Mouse (Mus musculus) kidney, adult 2 months (tissue): ENCODE results near the gene Atp8a1.

ENCODE experiments used
- CTCF ChIP-seq: fragments of 200-500 bp; conservative IDR thresholded peaks from 2 replicates; pipeline ENCODE4 v1.5.1; 2011; ENCODE audit warnings: low read depth, mild to moderate bottlenecking, control low read depth, low read length, moderate library complexity, mixed read lengths; ENCODE audit not compliant: insufficient read depth, insufficient read length
- POLR2A ChIP-seq: fragments of 200-500 bp; IDR thresholded peaks from one replicate; pipeline ENCODE4 v1.6.1; 2011; ENCODE audit warnings: low read depth, low read length, control low read depth

DNA sequence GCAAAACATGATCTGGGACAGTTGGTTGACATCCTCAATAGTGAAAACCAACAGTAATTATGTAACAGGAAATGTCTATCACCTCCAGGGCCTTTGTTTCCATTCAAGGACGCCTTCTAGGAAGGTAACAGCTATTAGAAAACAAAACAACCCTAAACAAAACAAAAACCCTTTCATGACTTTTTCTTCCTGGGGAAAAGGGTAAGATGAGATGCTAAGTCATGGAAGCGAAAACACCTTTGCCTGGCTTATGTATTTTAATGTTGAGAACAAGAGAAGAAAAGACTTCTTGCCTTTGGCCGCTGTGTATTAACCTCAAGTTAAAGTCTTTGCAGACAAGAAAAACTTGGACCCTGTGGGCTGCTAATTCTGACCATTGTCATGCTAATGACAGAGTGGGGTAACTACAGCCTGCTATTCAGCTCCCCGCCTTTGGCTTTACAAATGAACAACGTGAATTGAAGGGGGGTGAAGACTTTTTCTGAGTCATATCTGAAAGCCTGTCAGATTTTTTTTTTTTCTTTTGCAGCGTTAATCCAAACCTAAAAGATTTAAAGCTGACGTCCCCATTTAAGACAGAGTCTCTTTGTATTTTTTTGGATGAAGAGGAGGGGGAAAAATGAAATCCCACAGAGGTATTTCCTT is 214.0 kb downstream of the Atp8a1 start:
- TF ChIP-seq POLR2A (no peak), CTCF (no peak)
